Mouse (Mus musculus): ENCODE results near the gene Cdkl3. TPM values are rescaled to one million over a fixed set of nuclear protein-coding genes. Genes with fewer than 3 reads are reported as not detected.

Cdkl3 gene
- polyA plus RNA-seq, 1 experiment from 2014 or later = 9.4 TPM

- H3K9ac ChIP-seq = 0 out of 2 replicates have a peak overlapping the region, but pooled peaks have one; percentile 24
- H3K27ac ChIP-seq (ENCODE audit: poor library complexity, severe bottlenecking) = peak overlapping the region; percentile 62
- H3K4me2 ChIP-seq = 0 out of 2 replicates have a peak overlapping the region, but pooled peaks have one; percentile 13
- no peak for ATAC-seq (ENCODE audit: insufficient number of reproducible peaks, low FRiP score)
- peaks cover 6% of the 10 kb centered on the region; the same call in 1 of the 2 replicates for H3K4me1 ChIP-seq (replicated peaks)
- WGBS = 47% methylated on average over 5 of the region's 5 CpGs
- peaks cover 3% of the 10 kb centered on the region; the same call in 1 of the 2 replicates for H3K36me3 ChIP-seq
- no peaks in the 10 kb centered on the region for H3K9me3 ChIP-seq (replicated peaks)
- H3K27me3 ChIP-seq (replicated peaks) = no peaks in the 10 kb centered on the region
- H3K4me3 ChIP-seq = no peak overlapping the region
Observed at GRCm38 (mm10) chr11:52011541-52011940, 7.5 kb downstream of the Cdkl3 start.

GRCm38 (mm10) chr11:52018217-52018616, 14.2 kb downstream of the Cdkl3 start:
- no peak for ATAC-seq (ENCODE audit: insufficient number of reproducible peaks, low FRiP score)
- 45% methylated on average over 9 of the region's 9 CpGs for WGBS
- no peak overlapping the region for H3K4me2 ChIP-seq

GRCm38 (mm10) chr11:52032356-52032755, 28.3 kb downstream of the Cdkl3 start:
- no peaks in the 10 kb centered on the region for H3K9me3 ChIP-seq (replicated peaks)
- H3K36me3 ChIP-seq = peaks cover 2% of the 10 kb centered on the region; the same call in 1 of the 2 replicates
- H3K4me2 ChIP-seq = no peak overlapping the region
- ATAC-seq (ENCODE audit: insufficient number of reproducible peaks, low FRiP score) = no peak
- no peaks in the 10 kb centered on the region for H3K27me3 ChIP-seq (replicated peaks)
- H3K4me1 ChIP-seq (replicated peaks) = no peaks in the 10 kb centered on the region
- 56% methylated on average over 8 of the region's 8 CpGs for WGBS
- H3K9ac ChIP-seq = no peak overlapping the region
- H3K27ac ChIP-seq (ENCODE audit: poor library complexity, severe bottlenecking) = no peak overlapping the region
- no peak overlapping the region for H3K4me3 ChIP-seq

More at GRCm38 (mm10) chr11:52018217-52018616, 14.2 kb downstream of the Cdkl3 start:
- Histone ChIP-seq H3K27ac (ENCODE audit: poor library complexity, severe bottlenecking) (no peak overlapping the region), H3K27me3 (replicated peaks) (no peaks in the 10 kb centered on the region), H3K9ac (no peak overlapping the region), H3K9me3 (replicated peaks) (no peaks in the 10 kb centered on the region), H3K4me3 (no peak overlapping the region), H3K36me3 (no peaks in the 10 kb centered on the region), H3K4me1 (replicated peaks) (0 out of 2 replicates have a peak, but pooled peaks cover 4% of the 10 kb centered on the region)

GRCm38 (mm10) chr11:52033953-52034352, 29.9 kb downstream of the Cdkl3 start:
- H3K36me3 ChIP-seq = peaks cover 2% of the 10 kb centered on the region; the same call in 1 of the 2 replicates
- H3K4me2 ChIP-seq = no peak overlapping the region
- no peaks in the 10 kb centered on the region for H3K9me3 ChIP-seq (replicated peaks)
- no peak overlapping the region for H3K4me3 ChIP-seq
- WGBS = 55% methylated on average over 1 of the region's 1 CpGs
- peaks cover 3% of the 10 kb centered on the region; the same call in 1 of the 2 replicates for H3K4me1 ChIP-seq (replicated peaks)
- no peak overlapping the region for H3K9ac ChIP-seq
- H3K27me3 ChIP-seq (replicated peaks) = no peaks in the 10 kb centered on the region
- no peak for ATAC-seq (ENCODE audit: insufficient number of reproducible peaks, low FRiP score)
- H3K27ac ChIP-seq (ENCODE audit: poor library complexity, severe bottlenecking) = no peak overlapping the region

GRCm38 (mm10) chr11:52035905-52036304, 31.9 kb downstream of the Cdkl3 start:
- H3K27ac ChIP-seq (ENCODE audit: poor library complexity, severe bottlenecking) = no peak overlapping the region
- WGBS = 64% methylated on average over 3 of the region's 3 CpGs
- H3K9me3 ChIP-seq (replicated peaks) = no peaks in the 10 kb centered on the region
- H3K4me3 ChIP-seq = no peak overlapping the region
- peaks cover 3% of the 10 kb centered on the region; the same call in 1 of the 2 replicates for H3K4me1 ChIP-seq (replicated peaks)
- no peak overlapping the region for H3K4me2 ChIP-seq
- peaks cover 2% of the 10 kb centered on the region; the same call in 1 of the 2 replicates for H3K36me3 ChIP-seq
- H3K9ac ChIP-seq = no peak overlapping the region
- ATAC-seq (ENCODE audit: insufficient number of reproducible peaks, low FRiP score) = no peak
- no peaks in the 10 kb centered on the region for H3K27me3 ChIP-seq (replicated peaks)

- H3K4me2 ChIP-seq = no peak overlapping the region
- H3K4me3 ChIP-seq = no peak overlapping the region
- no peak overlapping the region for H3K9ac ChIP-seq
- no peaks in the 10 kb centered on the region for H3K27me3 ChIP-seq (replicated peaks)
- no peak for ATAC-seq (ENCODE audit: insufficient number of reproducible peaks, low FRiP score)
- WGBS = 20% methylated on average over 3 of the region's 3 CpGs
- H3K9me3 ChIP-seq (replicated peaks) = no peaks in the 10 kb centered on the region
- no peaks in the 10 kb centered on the region for H3K36me3 ChIP-seq
- H3K4me1 ChIP-seq (replicated peaks) = peaks cover 3% of the 10 kb centered on the region; the same call in 1 of the 2 replicates
- no peak overlapping the region for H3K27ac ChIP-seq (ENCODE audit: poor library complexity, severe bottlenecking)
Observed at GRCm38 (mm10) chr11:52037659-52038058, 33.6 kb downstream of the Cdkl3 start.

GRCm38 (mm10) chr11:52043224-52043623, 39.2 kb downstream of the Cdkl3 start:
- Histone ChIP-seq H3K9ac (no peak overlapping the region), H3K4me2 (no peak overlapping the region), H3K27me3 (replicated peaks) (no peaks in the 10 kb centered on the region), H3K4me1 (replicated peaks) (no peaks in the 10 kb centered on the region; the same call in 1 of the 2 replicates), H3K27ac (ENCODE audit: poor library complexity, severe bottlenecking) (no peak overlapping the region), H3K4me3 (no peak overlapping the region), H3K9me3 (replicated peaks) (no peaks in the 10 kb centered on the region), H3K36me3 (no peaks in the 10 kb centered on the region)
- ATAC-seq (ENCODE audit: insufficient number of reproducible peaks, low FRiP score) = no peak
- 77% methylated on average over 3 of the region's 3 CpGs for WGBS

GRCm38 (mm10) chr11:52044156-52044555, 40.1 kb downstream of the Cdkl3 start:
- H3K9me3 ChIP-seq (replicated peaks) = no peaks in the 10 kb centered on the region
- H3K4me2 ChIP-seq = no peak overlapping the region
- H3K9ac ChIP-seq = no peak overlapping the region
- H3K36me3 ChIP-seq = no peaks in the 10 kb centered on the region
- no peak overlapping the region for H3K27ac ChIP-seq (ENCODE audit: poor library complexity, severe bottlenecking)
- no peaks in the 10 kb centered on the region for H3K27me3 ChIP-seq (replicated peaks)
- no peaks in the 10 kb centered on the region for H3K4me1 ChIP-seq (replicated peaks)
- no peak for ATAC-seq (ENCODE audit: insufficient number of reproducible peaks, low FRiP score)
- no peak overlapping the region for H3K4me3 ChIP-seq

GRCm38 (mm10) chr11:52046446-52047165, 42.6 kb downstream of the Cdkl3 start:
- ATAC-seq (ENCODE audit: insufficient number of reproducible peaks, low FRiP score) = no peak
- no peaks in the 10 kb centered on the region for H3K9me3 ChIP-seq (replicated peaks)
- H3K27ac ChIP-seq (ENCODE audit: poor library complexity, severe bottlenecking) = no peak overlapping the region
- H3K4me2 ChIP-seq = no peak overlapping the region
- 54% methylated on average over 4 of the region's 4 CpGs for WGBS
- H3K4me1 ChIP-seq (replicated peaks) = no peaks in the 10 kb centered on the region
- no peaks in the 10 kb centered on the region for H3K27me3 ChIP-seq (replicated peaks)
- H3K36me3 ChIP-seq = no peaks in the 10 kb centered on the region
- H3K4me3 ChIP-seq = no peak overlapping the region
- no peak overlapping the region for H3K9ac ChIP-seq

- Histone ChIP-seq H3K4me2 (no peak overlapping the region), H3K36me3 (no peaks in the 10 kb centered on the region), H3K27me3 (replicated peaks) (no peaks in the 10 kb centered on the region), H3K4me3 (no peak overlapping the region), H3K9me3 (replicated peaks) (no peaks in the 10 kb centered on the region), H3K9ac (no peak overlapping the region), H3K27ac (ENCODE audit: poor library complexity, severe bottlenecking) (no peak overlapping the region), H3K4me1 (replicated peaks) (0 out of 2 replicates have a peak, but pooled peaks cover 16% of the 10 kb centered on the region)
- ATAC-seq (ENCODE audit: insufficient number of reproducible peaks, low FRiP score) = no peak
- WGBS = 71% methylated on average over 6 of the region's 6 CpGs
Observed at GRCm38 (mm10) chr11:52053371-52053770, 49.4 kb downstream of the Cdkl3 start.

GRCm38 (mm10) chr11:52054728-52055127, 50.7 kb downstream of the Cdkl3 start:
- no peak overlapping the region for H3K4me2 ChIP-seq
- H3K9me3 ChIP-seq (replicated peaks) = no peaks in the 10 kb centered on the region
- ATAC-seq (ENCODE audit: insufficient number of reproducible peaks, low FRiP score) = no peak
- H3K9ac ChIP-seq = no peak overlapping the region
- 0 out of 2 replicates have a peak, but pooled peaks cover 16% of the 10 kb centered on the region for H3K4me1 ChIP-seq (replicated peaks)
- no peak overlapping the region for H3K4me3 ChIP-seq
- H3K27ac ChIP-seq (ENCODE audit: poor library complexity, severe bottlenecking) = no peak overlapping the region
- no peaks in the 10 kb centered on the region for H3K36me3 ChIP-seq
- no peaks in the 10 kb centered on the region for H3K27me3 ChIP-seq (replicated peaks)
- WGBS = 80% methylated on average over 3 of the region's 3 CpGs

All from heart, embryonic 12.5 days (tissue).